Comparison of ENCODE assay signal across 15 mouse cellular contexts in the genomic region with DNA sequence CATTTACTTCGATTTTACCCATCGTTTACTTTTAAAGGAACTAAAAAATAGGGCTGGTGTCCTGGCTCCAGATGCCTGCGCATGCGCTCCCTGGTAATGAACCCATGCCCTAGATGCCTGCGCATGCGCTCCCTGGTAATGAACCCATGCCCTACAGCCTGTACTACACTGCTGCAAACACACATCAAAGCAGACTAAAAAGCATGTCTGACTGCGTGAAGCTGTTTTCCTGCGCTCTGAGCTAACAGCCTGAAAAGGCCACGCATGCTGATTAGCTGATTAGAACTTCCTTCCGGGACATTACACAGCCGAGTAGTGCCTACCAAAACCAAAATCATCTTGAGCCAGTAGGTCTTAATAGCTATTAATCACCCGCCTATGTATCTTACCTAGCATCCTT. TPM values are rescaled to one million over a fixed set of nuclear protein-coding genes. Genes with fewer than 3 reads are reported as not detected.
DNase-seq lines count a peak whose midpoint lies in the region; ATAC-seq and TF ChIP-seq lines count a peak whose summit lies in the region.
"Had no signal": no experiment of that assay in that cellular context is flagged by ENCODE, and none has a peak within 500 bp of the region (broad histone marks: within the 10 kb centered on the region; RNA-seq: fewer than 3 reads in every experiment).

No protein-coding gene starts in this region.

- no peak overlapping the region for H3K9ac ChIP-seq in forebrain, embryonic 12.5 days
- no peak overlapping the region for H3K9ac ChIP-seq in lung, embryonic 14.5 days
- H3K9ac ChIP-seq in lung, postnatal 0 days (replicated peaks; ENCODE audit: low read depth): no peak overlapping the region
- no peak overlapping the region for H3K9ac ChIP-seq in neural tube, embryonic 13.5 days
- H3K9ac ChIP-seq: liver, embryonic 12.5 days had no signal

- 76% methylated on average over 12 of the region's 12 CpGs for WGBS in forebrain, embryonic 12.5 days
- 90% methylated on average over 12 of the region's 12 CpGs for WGBS in forebrain, embryonic 10.5 days
- WGBS in lung, embryonic 14.5 days: 71% methylated on average over 12 of the region's 12 CpGs
- 71% methylated on average over 12 of the region's 12 CpGs for WGBS in lung, postnatal 0 days
- 67% methylated on average over 12 of the region's 12 CpGs for WGBS in neural tube, embryonic 13.5 days

- 0 out of 2 replicates have a peak, but pooled peaks have one; percentile 49 for ATAC-seq in forebrain, embryonic 12.5 days (ENCODE audit: low FRiP score)
- no peak for ATAC-seq in lung, embryonic 14.5 days (ENCODE audit: insufficient read depth)
- no peak for ATAC-seq in lung, postnatal 0 days
- peak; percentile 93 for ATAC-seq in inflammation-experienced regulatory T-cells, adult 6 months
- ATAC-seq in neural tube, embryonic 13.5 days (ENCODE audit: low read depth): peak; percentile 53; the same call in 1 of the 2 replicates
- ATAC-seq: liver, embryonic 12.5 days had no signal

- H3K4me1 ChIP-seq in forebrain, embryonic 12.5 days: no peaks in the 10 kb centered on the region
- H3K4me1 ChIP-seq in forebrain, embryonic 10.5 days: no peaks in the 10 kb centered on the region
- no peaks in the 10 kb centered on the region for H3K4me1 ChIP-seq in lung, embryonic 14.5 days (ENCODE audit: insufficient read depth)
- H3K4me1 ChIP-seq in lung, postnatal 0 days (ENCODE audit: insufficient read depth, low read depth, low read length): no peaks in the 10 kb centered on the region
- H3K4me1 ChIP-seq in neural tube, embryonic 13.5 days (replicated peaks): no peaks in the 10 kb centered on the region
- H3K4me1 ChIP-seq: liver, embryonic 12.5 days had no signal

- TF ChIP-seq EP300 in lung, postnatal 0 days (IDR thresholded peaks at IDR 0.05): no peak

- no peak for DNase-seq in forebrain, embryonic 10.5 days (ENCODE audit: extremely low spot score, low spot score)
- peak; percentile 12 for DNase-seq in lung, embryonic 14.5 days
- no peak for DNase-seq in lung, postnatal 0 days (ENCODE audit: low spot score)
- DNase-seq in thymus, adult 18-20 months: no peak
- DNase-seq in left cerebral cortex, adult 11 months (ENCODE audit: low spot score): no peak
- DNase-seq: cerebellum, adult 9-11 months; lung, postnatal 14 days; right cerebral cortex, postnatal 4 days; thymus, postnatal 36 days had no signal

- no peak overlapping the region for H3K27ac ChIP-seq in forebrain, embryonic 12.5 days
- H3K27ac ChIP-seq in forebrain, embryonic 10.5 days: no peak overlapping the region
- no peak overlapping the region for H3K27ac ChIP-seq in lung, embryonic 14.5 days (ENCODE audit: low read depth)
- H3K27ac ChIP-seq in lung, postnatal 0 days (ENCODE audit: low read length): no peak overlapping the region
- H3K27ac ChIP-seq in neural tube, embryonic 13.5 days (replicated peaks): no peak overlapping the region
- H3K27ac ChIP-seq: layer of hippocampus, adult 2 months; liver, embryonic 12.5 days had no signal

- H3K4me2 ChIP-seq in forebrain, embryonic 12.5 days: no peak overlapping the region
- H3K4me2 ChIP-seq in lung, embryonic 14.5 days: no peak overlapping the region
- no peak overlapping the region for H3K4me2 ChIP-seq in lung, postnatal 0 days (replicated peaks; ENCODE audit: low read depth, low read length)
- peak overlapping the region; percentile 4; the same call in 1 of the 2 replicates for H3K4me2 ChIP-seq in neural tube, embryonic 13.5 days
- H3K4me2 ChIP-seq: liver, embryonic 12.5 days had no signal

- H3K4me3 ChIP-seq in forebrain, embryonic 12.5 days (replicated peaks): no peak overlapping the region
- H3K4me3 ChIP-seq in forebrain, embryonic 10.5 days: no peak overlapping the region
- H3K4me3 ChIP-seq in lung, embryonic 14.5 days (ENCODE audit: low read depth, low read length): no peak overlapping the region
- H3K4me3 ChIP-seq in lung, postnatal 0 days (ENCODE audit: low read depth, low read length): no peak overlapping the region
- no peak overlapping the region for H3K4me3 ChIP-seq in neural tube, embryonic 13.5 days
- H3K4me3 ChIP-seq: layer of hippocampus, adult 2 months; liver, embryonic 12.5 days had no signal

- no peak for TF ChIP-seq CTCF in lung, embryonic 14.5 days (IDR thresholded peaks at IDR 0.05; ENCODE audit: low read depth)
- no peak for TF ChIP-seq CTCF in lung, postnatal 0 days (IDR thresholded peaks at IDR 0.05)

- no peaks in the 10 kb centered on the region for H3K36me3 ChIP-seq in forebrain, embryonic 12.5 days (replicated peaks)
- no peaks in the 10 kb centered on the region for H3K36me3 ChIP-seq in forebrain, embryonic 10.5 days (replicated peaks)
- H3K36me3 ChIP-seq in lung, embryonic 14.5 days (ENCODE audit: insufficient read depth): no peaks in the 10 kb centered on the region
- no peaks in the 10 kb centered on the region for H3K36me3 ChIP-seq in lung, postnatal 0 days (ENCODE audit: insufficient read depth, low read length)
- H3K36me3 ChIP-seq in neural tube, embryonic 13.5 days: no peaks in the 10 kb centered on the region
- H3K36me3 ChIP-seq: G1E; liver, embryonic 12.5 days had no signal

- no peaks in the 10 kb centered on the region for H3K9me3 ChIP-seq in forebrain, embryonic 12.5 days
- no peaks in the 10 kb centered on the region for H3K9me3 ChIP-seq in forebrain, embryonic 10.5 days
- H3K9me3 ChIP-seq in lung, embryonic 14.5 days (ENCODE audit: low read depth, low read length): no peaks in the 10 kb centered on the region
- no peaks in the 10 kb centered on the region for H3K9me3 ChIP-seq in lung, postnatal 0 days (ENCODE audit: low read length)
- H3K9me3 ChIP-seq in neural tube, embryonic 13.5 days: no peaks in the 10 kb centered on the region
- H3K9me3 ChIP-seq: G1E; liver, embryonic 12.5 days had no signal

- H3K27me3 ChIP-seq in forebrain, embryonic 12.5 days: no peaks in the 10 kb centered on the region
- H3K27me3 ChIP-seq in forebrain, embryonic 10.5 days (ENCODE audit: poor library complexity, severe bottlenecking): no peaks in the 10 kb centered on the region
- no peaks in the 10 kb centered on the region for H3K27me3 ChIP-seq in lung, embryonic 14.5 days (ENCODE audit: insufficient read depth, low read length)
- no peaks in the 10 kb centered on the region for H3K27me3 ChIP-seq in lung, postnatal 0 days (replicated peaks; ENCODE audit: insufficient read depth, low read length)
- no peaks in the 10 kb centered on the region for H3K27me3 ChIP-seq in neural tube, embryonic 13.5 days
- H3K27me3 ChIP-seq: liver, embryonic 12.5 days had no signal

RNA-seq across cellular contexts. Expression of a gene that starts 16.7 kb away (rescaled TPM):
- 0.91 and 1.3 TPM in 2 replicates for polyA plus RNA-seq in forebrain, embryonic 12.5 days (2016; fragmentation: Nextera tagmentation; extraction: Ambion mirVana)
- 0.26 and 0.42 TPM in 2 replicates for polyA plus RNA-seq in forebrain, embryonic 10.5 days (2016; fragmentation: Nextera tagmentation; extraction: Ambion mirVana)
- polyA plus RNA-seq in lung, embryonic 14.5 days (2014; fragmentation: Nextera tagmentation; extraction: Ambion mirVana): 0.11 and 0.19 TPM in 2 replicates
- 0.27 and 0.29 TPM in 2 replicates for polyA plus RNA-seq in lung, postnatal 0 days (2015; fragmentation: Nextera tagmentation; extraction: Ambion mirVana)
- 100 to 1,000 TPM in 2 of 3 experiments, 10 to 100 TPM in 1; 59.2 to 108 (median 100) TPM for polyA plus RNA-seq in inflammation-experienced regulatory T-cells, adult 6 months (2017; shearing (Covaris generic))
- 0.76 and 1.2 TPM in 2 replicates for polyA plus RNA-seq in neural tube, embryonic 13.5 days (2015; fragmentation: Nextera tagmentation; extraction: Ambion mirVana)
- polyA plus RNA-seq: G1E had no signal

Comparison
In these comparisons a context has a peak if more than half of its experiments do, and no peak if none do; other contexts are left out.
1. ATAC-seq: peak in forebrain, embryonic 12.5 days (single experiment), inflammation-experienced regulatory T-cells, adult 6 months (single experiment) and neural tube, embryonic 13.5 days (single experiment); none in lung, embryonic 14.5 days (single experiment) and lung, postnatal 0 days (single experiment).
2. RNA of a gene that starts 16.7 kb away (polyA plus RNA-seq): 59.2 to 108 TPM in inflammation-experienced regulatory T-cells, adult 6 months; 0.91 to 1.3 TPM in forebrain, embryonic 12.5 days, 0.76 to 1.2 TPM in neural tube, embryonic 13.5 days, 0.27 to 0.29 TPM in lung, postnatal 0 days, 0.26 to 0.42 TPM in forebrain, embryonic 10.5 days and 0.11 to 0.19 TPM in lung, embryonic 14.5 days; every median in the first group is over 10 times any median in the second.